Mouse (Mus musculus) hindlimb bud, embryonic 11.5 days (tissue): ENCODE data around the gene Arhgef10l.

Experiments
- DNase-seq: peaks from one replicate; pipeline ENCODE4 v3.0.0-alpha.2; 2012; ENCODE audit warnings: low read depth, low spot score; ENCODE audit errors: extremely low spot score

The Arhgef10l gene

DNA sequence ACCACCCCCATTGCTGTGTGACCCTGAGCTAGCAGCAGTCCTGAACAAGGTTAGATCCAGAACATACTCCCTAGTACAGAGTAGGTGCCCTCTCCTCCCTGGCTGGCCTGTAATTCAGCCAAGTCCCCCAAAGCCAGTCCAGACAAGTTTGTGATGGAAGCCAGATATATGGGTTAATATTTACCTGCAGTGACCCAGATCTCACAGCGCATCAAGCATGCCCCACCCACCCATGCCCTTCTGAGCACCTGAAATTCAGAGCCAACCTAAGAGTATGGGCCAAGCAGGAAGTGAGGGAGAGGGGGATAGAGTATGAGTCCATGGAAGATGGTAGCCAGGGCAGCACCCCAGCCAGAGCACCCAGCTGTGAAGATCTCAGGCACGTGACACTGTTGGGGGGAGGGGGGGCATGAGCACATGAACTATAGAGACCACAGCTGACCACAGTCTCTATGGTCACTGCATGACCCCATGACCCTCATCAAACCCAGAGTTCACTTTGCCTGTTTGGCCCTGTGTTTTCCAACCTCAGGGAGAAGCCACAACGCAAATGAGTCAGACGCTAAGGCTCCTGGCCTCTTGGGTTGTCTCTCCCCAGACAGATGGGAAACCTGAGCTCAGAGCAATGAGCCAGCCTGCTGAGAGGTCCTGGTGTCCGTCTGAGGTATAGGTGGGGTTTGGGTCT lies 29.4 kb downstream of the Arhgef10l start:
- DNase-seq, result no peak

DNA sequence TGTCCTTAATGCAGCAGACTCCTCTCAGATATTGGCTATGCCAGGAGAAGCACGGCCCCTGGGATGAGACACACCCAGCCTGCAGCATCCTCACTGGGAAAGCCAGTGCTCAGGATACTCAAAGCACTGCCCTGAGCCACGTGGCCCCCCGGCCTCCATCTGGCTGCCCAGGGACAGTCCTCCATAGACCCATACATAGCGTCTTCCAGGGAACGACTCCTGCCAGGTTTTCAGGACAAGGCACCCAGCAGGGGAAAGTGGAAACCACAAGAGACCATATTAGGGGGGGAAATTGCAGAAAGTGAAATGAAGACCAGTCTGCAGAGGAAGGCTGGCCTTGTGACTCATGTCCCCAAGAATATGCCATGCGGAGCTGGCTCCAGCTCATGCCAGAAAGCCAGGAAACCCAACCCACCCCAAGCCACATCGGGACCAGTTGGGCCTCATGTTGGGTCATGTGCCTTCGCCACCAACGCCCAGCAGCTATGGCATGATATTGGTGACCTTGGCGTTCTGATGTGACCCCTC lies 30.9 kb downstream of the Arhgef10l start:
- DNase-seq, result no peak

DNA sequence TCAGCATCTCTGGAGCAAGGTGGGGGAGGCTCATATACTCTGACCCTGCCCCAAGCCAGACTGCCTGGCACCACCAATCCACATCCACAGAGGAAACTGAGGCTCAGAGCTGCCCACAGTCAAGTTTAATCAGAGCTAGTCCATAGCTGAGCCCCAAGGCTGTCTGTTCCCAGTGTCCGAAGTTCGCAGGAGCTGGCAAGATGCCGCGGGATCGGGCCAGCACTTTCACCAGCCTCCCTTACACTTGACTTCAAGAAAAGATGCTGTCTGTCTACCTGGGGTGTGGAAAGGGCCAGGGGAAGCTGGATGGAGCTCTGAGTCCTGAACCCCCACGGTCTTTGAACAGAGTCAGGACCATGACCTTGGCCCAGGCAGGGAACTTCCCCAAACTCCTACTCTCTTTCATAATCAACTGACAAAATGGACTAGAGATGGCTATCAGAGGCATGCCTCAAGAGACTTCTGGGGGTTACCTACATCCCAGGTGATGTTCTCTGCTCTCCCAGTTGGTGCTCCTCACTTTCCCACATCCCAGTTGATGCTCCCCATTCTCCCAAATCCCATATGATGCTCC lies 34.4 kb downstream of the Arhgef10l start:
- no peak for DNase-seq

DNA sequence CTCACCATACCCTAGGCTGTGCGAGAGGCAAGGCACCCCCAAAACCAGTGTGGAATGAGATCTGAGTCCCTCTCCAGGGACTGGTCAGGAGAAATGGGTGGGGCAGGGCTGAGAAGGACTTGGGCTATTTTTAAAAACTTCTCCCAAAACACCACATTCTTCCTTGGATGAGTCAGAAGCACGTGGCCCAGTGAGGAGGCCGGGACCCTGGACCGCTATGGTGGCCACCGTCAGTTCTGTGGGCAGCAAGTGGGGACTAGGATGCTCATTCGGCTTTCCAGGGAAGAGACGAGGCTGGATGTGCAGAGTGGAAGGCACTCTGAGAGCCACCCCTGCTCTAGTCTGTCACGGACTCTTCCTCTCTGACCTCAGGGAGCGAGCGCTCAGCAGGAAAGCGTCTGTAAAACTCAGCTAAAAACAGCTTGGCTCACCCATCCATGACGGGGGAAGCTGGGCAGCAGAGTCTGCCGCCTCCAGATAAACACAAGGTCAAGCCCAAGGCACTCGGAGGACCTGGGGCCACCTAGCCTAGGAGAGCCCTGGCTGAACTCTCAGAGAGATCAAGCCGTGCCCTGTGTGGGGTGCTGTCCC lies 35.1 kb downstream of the Arhgef10l start:
- no peak for DNase-seq

DNA sequence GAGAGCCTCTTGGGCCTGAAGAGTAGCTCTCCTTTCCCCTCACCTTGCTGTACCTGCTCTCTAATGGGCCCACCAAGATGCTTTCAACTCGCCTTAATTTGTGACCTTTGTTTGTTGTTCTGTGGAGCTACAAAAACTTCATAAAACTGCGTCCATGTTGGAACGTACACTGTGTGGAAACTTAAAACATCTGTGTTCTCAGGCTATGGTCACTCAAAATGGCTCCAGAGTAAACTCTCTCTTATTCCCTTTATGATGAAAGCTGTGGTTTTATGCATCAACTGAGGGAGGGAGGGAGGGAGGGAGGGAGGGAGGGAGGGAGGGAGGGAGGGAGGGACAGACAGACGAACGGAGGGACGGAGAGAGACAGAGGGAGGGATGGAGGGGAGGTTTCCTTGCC lies 35.7 kb downstream of the Arhgef10l start:
- no peak for DNase-seq

DNA sequence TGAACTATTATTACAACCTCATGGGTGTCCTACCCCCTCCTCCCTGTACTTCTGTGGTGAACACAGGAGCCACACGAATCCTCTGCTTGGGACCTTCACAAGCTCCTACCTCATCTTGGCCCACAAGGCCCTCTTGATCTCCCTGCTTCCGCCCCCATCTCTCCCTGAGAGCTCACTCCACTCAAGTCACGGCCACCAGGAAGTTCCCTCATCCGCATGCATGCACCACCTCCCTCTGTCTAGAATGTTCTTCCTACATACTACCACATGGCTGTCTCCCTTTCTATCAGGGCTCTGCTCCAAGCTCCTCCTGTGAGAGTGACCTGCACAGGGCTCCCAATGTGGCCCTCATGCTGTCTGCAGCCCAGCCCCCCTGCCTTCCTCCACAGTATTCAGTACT lies 36.8 kb downstream of the Arhgef10l start:
- DNase-seq, result no peak

DNA sequence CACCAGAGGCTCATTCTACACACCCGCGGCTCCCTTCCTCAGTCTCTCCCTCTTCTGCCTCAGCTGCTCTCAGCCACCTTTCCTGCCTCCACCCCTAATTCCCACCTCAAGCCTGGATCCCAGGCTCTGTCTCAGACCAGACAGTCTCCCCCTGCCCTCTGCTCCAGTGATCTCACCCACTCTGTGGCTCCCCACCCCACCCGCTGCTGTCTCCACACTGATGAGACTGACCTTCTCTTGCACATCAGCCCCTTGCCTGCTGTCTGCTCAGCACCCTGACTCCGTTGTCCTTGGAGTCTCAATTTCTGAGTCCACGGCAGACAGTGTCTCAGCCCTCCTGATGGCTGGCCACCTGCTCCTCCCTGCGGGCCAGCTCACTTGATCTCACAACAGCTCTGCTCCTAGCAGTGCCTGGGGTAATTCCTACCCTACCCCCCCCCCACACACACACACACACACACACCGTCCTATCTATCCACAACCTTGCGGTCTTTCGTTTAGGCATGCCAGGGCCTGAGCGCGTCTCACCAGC lies 37.3 kb downstream of the Arhgef10l start:
- DNase-seq, result no peak

DNA sequence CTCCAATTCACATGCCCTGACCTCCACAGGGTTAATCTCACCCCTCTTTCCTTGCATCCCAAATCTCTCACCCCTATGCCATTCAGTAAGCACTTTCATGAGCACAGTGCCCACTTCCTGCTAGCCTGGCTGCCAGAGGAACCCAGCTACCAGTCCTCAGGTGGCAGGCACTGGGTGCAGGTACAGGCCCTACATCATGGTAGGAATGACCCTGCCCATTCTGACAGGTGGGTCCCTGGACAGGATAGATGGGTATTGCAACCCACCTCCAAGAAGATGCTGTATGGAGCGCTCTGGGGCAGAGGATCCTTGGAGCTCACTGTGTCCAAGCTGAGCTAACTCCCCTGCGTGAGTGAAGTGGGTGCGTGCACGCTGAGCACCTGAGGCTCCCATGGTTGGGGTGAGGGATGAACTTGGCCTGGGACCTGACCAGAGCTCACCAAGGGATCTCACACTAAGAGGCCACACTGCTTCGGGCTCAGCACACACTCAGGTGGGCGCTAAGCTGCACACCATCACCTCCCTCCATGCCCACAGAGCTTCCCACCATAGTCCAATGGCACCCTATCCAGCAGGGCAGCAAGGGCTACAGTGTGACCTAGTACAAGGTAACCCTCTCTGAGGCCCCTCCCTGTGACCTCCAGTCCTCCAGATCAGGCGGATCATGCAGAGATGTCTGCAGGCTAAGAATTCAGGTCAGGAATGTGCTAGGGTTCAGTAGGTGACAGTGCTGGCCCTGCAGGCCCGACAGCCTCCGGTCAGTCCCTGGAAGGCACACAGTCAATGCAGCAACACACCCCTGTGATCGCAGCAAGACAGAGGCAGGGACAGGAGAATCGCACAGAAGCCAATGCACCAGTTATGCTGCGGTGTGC lies 39.9 kb downstream of the Arhgef10l start:
- no peak for DNase-seq

DNA sequence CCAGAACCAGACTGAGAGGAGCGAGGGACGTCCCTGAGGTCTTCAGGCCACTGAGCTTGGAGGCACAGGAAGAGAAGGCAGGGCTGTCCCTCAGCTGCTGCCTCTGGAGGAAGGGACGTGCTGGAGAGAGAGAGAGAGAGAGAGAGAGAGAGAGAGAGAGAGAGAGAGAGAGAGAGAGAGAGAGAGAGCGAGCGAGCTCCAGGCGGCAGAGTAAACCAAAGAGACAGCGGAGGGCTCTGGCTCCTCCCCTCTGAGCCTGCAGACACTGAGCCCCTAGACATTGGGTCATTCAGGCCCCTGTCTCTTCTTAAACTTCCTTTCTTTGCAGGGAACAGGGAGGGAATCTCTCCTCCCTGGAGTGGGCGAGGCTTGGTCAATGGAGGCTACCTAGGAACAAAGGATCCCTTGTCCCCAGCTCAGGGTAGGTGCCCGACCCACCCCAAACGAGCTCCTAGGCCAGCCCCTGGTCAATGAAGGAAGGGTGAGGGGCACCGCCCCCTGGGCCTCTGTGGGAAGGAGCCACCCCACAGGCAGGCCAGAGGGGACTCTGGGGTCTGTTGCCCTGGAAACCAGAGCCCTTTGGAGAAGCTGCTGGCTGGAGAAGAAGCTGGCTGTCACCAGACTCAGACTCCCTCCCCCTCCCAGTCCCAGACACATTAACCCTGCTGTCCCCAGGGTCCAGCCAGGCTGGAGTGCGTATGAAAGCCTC lies 41.2 kb downstream of the Arhgef10l start:
- no peak for DNase-seq

DNA sequence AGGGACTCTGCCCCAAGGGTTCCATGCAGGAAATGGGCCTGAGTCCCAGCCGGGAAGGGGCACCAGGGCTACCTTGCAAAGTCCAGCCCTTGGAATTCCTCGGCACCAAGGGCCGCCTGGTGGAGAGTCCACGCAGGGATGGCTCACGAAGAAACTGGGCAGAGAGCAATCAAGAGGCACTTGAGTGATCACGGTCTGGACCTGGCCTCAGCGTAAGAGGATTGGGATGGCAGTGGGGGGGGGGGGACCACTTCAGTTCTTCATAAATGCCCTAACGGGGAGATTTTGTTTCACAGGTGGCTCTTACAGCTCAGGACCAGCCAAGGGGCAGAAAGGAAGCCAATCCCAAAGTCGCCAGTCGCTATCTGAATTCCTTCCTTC lies 41.7 kb downstream of the Arhgef10l start:
- no peak for DNase-seq

DNA sequence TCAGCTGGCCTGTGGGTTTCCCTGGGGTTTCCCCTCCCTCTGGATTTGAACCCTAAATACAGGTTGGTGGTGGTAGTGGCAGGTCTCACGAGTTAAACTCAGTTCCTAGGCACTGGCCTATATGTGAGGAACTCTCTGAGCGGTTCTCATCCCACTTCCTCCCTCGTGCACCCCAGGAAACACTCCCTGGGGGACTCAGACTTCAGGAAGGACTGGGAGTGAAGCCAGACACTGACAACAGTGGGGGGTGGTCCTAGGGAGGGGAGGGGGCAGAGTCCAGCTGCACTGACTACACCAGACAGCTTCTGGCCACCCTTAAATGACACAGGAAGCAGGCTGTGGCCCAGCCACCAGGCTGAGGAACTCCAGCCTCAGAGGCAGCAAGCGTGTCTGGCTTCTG lies 43.0 kb downstream of the Arhgef10l start:
- DNase-seq, result no peak

DNA sequence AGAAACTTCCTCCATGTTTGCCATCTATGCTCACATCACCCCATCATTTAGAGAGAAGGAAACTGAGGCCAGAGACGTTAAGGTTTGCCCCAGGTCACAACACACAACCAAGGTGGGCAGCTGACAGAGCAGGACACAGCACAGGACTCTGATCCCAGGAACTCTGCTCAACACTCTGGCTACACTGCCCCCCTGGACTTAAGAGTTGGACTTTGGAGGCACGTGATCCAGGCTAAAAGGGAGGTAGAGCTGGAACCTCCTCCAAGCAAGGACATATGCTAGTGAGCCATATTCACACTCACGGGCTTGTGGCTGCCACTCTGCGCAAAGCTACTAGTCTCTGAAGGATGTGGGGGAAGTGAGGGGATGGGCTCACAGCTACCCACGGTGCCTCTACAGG lies 45.3 kb downstream of the Arhgef10l start:
- DNase-seq, result no peak

DNA sequence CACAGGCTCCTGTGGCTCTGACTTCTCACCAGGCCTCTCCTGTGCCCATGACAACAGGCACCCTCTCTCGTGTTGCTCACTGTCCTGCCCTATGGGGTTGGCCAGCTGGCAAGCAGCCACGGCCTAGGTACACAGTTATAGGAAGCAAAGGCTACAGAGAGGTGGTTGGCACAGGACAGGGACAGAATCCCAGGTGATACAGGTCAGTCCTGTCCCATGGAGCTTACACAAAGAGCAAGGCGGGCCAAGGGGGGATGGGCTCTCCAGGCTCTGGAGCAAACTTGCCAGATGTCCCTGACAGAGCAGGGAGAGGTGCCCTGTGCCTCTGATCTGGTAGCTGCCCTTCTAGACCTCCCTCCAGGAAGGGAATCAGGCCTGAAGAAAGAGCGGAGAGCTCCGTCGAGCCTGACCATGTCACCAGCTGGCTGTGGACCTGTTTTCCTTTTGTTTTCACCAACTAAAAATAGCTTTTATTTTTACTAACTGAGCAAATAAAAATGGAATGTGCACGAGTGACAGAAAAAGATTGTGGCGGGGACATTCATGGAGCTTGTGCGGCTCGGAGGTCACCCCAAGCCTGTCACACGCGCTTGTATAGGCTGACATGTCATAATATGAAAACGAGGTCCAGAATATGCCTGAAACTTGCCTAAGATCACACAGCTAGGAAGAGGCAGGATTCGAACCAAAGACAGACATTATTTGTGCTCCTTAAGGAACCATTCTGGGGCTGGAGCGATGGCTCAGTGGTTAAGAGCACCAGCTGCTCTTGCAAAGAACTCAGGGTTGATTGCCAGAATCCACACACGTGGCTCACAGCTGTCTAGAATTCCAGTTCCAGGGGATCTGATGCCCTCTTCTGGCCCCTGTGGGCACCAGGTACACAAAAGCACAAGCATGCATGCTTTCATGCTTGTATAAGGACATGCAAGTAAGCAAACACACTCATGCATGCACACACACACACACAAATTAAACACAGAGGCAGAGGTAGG lies 48.1 kb downstream of the Arhgef10l start:
- DNase-seq, result no peak

DNA sequence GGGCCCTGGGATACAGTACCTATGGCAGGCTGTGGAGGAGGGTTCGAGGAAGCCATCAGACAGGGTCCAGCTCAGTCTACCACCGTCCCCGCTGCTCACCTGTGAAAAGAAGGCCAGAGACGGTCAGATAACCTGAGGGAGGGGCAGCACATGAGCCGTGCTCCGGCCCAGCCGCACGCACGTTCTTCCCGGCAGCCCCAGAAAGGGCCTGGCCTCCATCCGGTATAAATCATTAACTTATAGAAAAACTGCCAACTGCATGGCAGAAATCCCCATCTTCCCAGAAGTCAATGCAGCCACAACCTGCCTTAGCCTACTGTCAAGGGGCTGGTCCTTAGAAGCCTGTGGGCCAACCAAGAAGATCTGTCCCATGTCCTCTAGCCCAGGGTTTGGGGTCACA lies 48.9 kb downstream of the Arhgef10l start:
- DNase-seq, result no peak

DNA sequence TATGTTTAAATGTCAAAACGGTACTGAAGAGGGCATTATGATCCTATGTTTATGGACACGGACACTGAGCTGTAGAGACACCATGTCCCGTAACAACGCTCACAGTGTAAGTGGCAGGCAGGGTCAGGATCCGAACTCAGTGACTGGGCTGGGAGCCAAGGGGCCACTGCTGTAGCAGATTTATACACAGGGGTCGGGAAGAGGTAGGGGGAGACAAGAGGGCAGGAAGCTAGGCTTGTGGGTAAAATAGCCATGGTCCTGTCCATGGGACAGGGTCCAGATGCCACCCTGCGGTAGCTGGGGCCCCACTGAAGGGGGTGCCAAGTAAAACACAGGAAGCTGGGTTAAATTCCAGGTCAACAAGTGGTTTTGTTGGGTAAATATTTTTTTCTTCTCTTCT lies 49.6 kb downstream of the Arhgef10l start:
- no peak for DNase-seq

DNA sequence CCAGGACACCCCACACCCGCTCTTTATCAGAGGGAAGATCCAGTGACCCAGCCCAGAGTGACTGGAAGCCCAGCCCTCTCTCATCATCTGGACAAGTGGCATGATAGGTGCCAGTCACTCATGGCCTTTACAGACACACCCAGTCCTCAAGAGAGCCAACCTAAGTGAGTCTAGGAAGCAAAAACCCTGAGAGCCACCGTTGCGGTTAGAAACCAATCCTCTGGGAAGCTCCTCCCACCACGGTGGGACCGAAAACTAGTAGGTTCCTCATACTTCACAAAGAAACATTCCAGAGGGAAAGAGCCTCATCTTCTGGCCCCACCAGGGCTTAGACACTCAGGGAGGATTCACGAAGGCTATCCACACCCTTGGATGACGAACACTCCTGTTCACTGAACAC lies 50.0 kb downstream of the Arhgef10l start:
- DNase-seq, result no peak

DNA sequence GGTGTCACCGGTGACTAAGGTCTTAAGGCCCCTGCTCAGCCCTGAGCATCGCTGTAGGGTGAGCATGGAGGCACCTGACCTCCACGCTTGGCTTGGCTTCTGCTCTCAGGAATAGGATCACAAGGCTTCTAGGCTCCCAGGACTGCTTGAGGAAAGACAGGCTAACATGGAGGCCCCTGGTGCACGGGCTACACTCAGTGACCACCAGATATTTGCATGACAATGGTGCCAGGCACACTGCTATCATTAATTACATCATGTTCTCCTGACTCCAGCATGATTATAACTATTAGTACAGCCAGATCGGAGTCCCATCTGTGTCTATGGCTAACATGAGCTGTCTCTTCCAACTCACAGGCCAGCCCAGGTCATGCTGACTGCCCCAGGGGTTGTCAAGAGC lies 51.3 kb downstream of the Arhgef10l start:
- no peak for DNase-seq

DNA sequence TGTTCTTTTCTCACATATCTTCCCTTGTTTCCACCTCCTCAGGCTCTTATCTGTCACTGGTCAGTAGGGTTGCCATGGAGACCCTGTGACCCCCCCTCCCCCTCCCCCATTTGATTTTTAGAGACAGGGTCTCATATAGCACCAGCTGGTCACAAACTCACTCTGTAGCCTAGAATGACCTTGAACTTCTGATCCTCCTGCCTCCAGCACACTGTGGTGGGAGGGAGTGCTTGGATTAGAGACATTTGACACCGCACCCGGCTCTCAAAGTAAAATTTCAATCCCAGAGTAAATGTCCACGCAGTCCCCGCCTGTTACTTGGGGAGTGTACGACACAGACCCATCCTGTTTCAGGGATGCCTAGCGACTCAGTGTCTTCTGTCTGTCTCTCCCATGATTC lies 51.7 kb downstream of the Arhgef10l start:
- no peak for DNase-seq

DNA sequence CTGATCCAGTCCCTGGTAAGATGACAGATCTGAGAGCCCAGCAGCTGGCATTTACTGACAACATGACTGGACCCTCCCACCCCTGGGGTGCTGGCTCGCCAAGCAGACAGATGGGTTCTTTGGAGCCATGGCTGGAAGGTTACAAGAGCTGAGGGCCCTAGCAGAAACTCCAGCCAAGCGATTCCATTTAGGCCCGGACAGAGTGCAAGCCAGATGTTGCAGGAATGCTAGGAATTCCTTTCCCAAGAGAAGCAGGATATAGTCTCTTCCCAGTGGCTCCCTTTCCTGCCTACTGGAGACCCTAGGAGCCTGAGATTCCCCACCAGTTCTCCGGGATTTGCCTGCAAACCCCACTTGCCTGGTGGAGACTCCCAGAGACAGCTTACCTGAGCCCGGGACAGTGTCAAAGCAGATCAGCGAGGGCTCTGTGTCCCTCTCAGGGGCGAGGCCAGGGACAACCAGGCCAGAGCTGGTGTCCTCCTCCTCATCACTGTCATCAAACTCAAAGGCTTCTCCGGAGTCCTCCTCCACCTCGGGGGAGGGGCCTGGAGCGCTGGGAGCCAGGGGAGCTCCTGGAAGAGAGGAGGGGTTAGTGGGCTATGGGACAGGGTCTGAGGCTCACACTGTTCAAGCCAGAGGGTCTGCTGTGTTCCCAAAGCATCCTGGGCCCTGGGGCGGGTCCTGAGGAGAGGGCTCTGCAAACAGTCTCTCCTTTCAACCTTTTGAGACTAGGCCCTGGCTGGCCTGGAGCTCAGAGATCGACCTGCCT lies 54.8 kb downstream of the Arhgef10l start:
- DNase-seq, result no peak
